Mouse (Mus musculus) myocyte (in vitro differentiated cells): ENCODE data around the gene Pcgf6. TPM values are rescaled to one million over a fixed set of nuclear protein-coding genes. Genes with fewer than 3 reads are reported as not detected.

Experiments
- H3K27me3 ChIP-seq: one replicate; pipeline ENCODE4 v1.6.1; 2011; ENCODE audit not compliant: control insufficient read depth, insufficient read depth, insufficient read length
- H3K36me3 ChIP-seq: one replicate; pipeline ENCODE4 v1.6.1; 2011; ENCODE audit not compliant: control insufficient read depth, insufficient read depth
- H3K4me2 ChIP-seq: one replicate; pipeline ENCODE4 v1.6.1; 2011; ENCODE audit warnings: low read depth, control low read depth
- H3K4me3 ChIP-seq: one replicate; pipeline ENCODE4 v1.5.1; 2011; ENCODE audit warnings: mild to moderate bottlenecking, control low read depth, moderate library complexity
- H3K79me2 ChIP-seq: one replicate; pipeline ENCODE4 v1.6.1; 2011; ENCODE audit not compliant: control insufficient read depth, insufficient read depth
- H3ac ChIP-seq: one replicate; pipeline ENCODE4 v1.6.1; 2011; ENCODE audit not compliant: control insufficient read depth, insufficient read length
- CEBPB ChIP-seq: IDR thresholded peaks from 2 replicates; pipeline ENCODE4 v1.6.1; 2011; ENCODE audit warnings: mild to moderate bottlenecking, moderate library complexity; ENCODE audit not compliant: poor library complexity, insufficient read depth, severe bottlenecking
- E2F4 ChIP-seq: IDR thresholded peaks from one replicate; pipeline ENCODE4 v1.6.1; 2011; ENCODE audit warnings: mild to moderate bottlenecking, control low read depth, moderate library complexity; ENCODE audit not compliant: insufficient read depth
- MAX ChIP-seq: IDR thresholded peaks from one replicate; pipeline ENCODE4 v1.6.1; 2011; ENCODE audit warnings: low read depth, mild to moderate bottlenecking, control low read depth
- MYOD1 ChIP-seq, 3 experiments: IDR thresholded peaks; one replicate each; pipeline ENCODE4 v1.6.1; 2011; ENCODE audit warnings: control low read depth in 2 of 3, low read depth in 2 of 3, mild to moderate bottlenecking in 2 of 3, moderate library complexity in 1 of 3; ENCODE audit not compliant: insufficient read length in 2 of 3, control insufficient read depth in 1 of 3
- MYOG ChIP-seq, 3 experiments: IDR thresholded peaks; one replicate each; pipeline ENCODE4 v1.6.1; 2011; ENCODE audit warnings: control low read depth in 2 of 3, low read depth in 2 of 3, mild to moderate bottlenecking in 2 of 3; ENCODE audit not compliant: insufficient read length in 2 of 3, control insufficient read depth in 1 of 3, insufficient read depth in 1 of 3
- POLR2A ChIP-seq: IDR thresholded peaks from one replicate; pipeline ENCODE4 v1.6.1; 2011; ENCODE audit warnings: low read depth, mild to moderate bottlenecking, control low read depth, moderate library complexity; ENCODE audit not compliant: insufficient read length
- POLR2AphosphoS2 ChIP-seq: IDR thresholded peaks from one replicate; pipeline ENCODE4 v1.6.1; 2011; ENCODE audit warnings: low read depth, control low read depth; ENCODE audit not compliant: insufficient read length
- REST ChIP-seq: IDR thresholded peaks from one replicate; pipeline ENCODE4 v1.6.1; 2011; ENCODE audit warnings: mild to moderate bottlenecking, control low read depth, moderate library complexity; ENCODE audit not compliant: insufficient read depth, insufficient read length
- SRF ChIP-seq: IDR thresholded peaks from one replicate; pipeline ENCODE4 v1.6.1; 2011; ENCODE audit warnings: low read depth; ENCODE audit not compliant: control insufficient read depth, insufficient read length
- TCF12 ChIP-seq: IDR thresholded peaks from one replicate; pipeline ENCODE4 v1.6.1; 2011; ENCODE audit warnings: mild to moderate bottlenecking, control low read depth; ENCODE audit not compliant: poor library complexity, insufficient read depth, severe bottlenecking
- TCF3 ChIP-seq: IDR thresholded peaks from one replicate; pipeline ENCODE4 v1.6.1; 2011; ENCODE audit warnings: low read depth, control low read depth; ENCODE audit not compliant: insufficient read length
- USF1 ChIP-seq: IDR thresholded peaks from one replicate; pipeline ENCODE4 v1.6.1; 2011; ENCODE audit warnings: low read depth, mild to moderate bottlenecking, control low read depth, moderate library complexity
- polyA plus RNA-seq: library from polyadenylated mRNA; unstranded; fragments of >200 nt; fragmentation: generic; extraction: Trizol; gene quantifications from one replicate; pipeline ENCODE4 v1.2.1, GENCODE M21; 2012; ENCODE audit warnings: missing spikeins

The Pcgf6 gene
- polyA plus RNA-seq, 1 experiment: 5.6 TPM

GRCm38 (mm10) chr19:47014447-47015381 is 36.0 kb downstream of the Pcgf6 start, which contains the start of the genes Ina and Nt5c2:
Gene Ina, plus strand, starts transcription at chr19:47014698.
Gene Nt5c2, minus strand, starts transcription at chr19:47015153.
- Histone ChIP-seq H3K4me2 (no peak within 1 kb of the TSS), H3K27me3 (peaks cover 67% of the 10 kb centered on the region), H3ac (no peak within 1 kb of the TSS), H3K79me2 (no peaks in the 10 kb centered on the region), H3K4me3 (no peak within 1 kb of the TSS), H3K36me3 (no peaks in the 10 kb centered on the region)
- TF ChIP-seq MYOD1 (IDR thresholded peaks at IDR 0.05; ENCODE audit: control insufficient read depth in 1 of 3, insufficient read length in 2 of 3, low read depth in 2 of 3) (no peak), CEBPB (no peak), TCF12 (no peak), MYOG (IDR thresholded peaks at IDR 0.05; ENCODE audit: control insufficient read depth in 1 of 3, insufficient read depth in 1 of 3, insufficient read length in 2 of 3, low read depth in 2 of 3) (no peak), POLR2A (no peak), SRF (no peak), REST (no peak), TCF3 (no peak), MAX (no peak), USF1 (no peak), POLR2AphosphoS2 (no peak), E2F4 (no peak)

DNA sequence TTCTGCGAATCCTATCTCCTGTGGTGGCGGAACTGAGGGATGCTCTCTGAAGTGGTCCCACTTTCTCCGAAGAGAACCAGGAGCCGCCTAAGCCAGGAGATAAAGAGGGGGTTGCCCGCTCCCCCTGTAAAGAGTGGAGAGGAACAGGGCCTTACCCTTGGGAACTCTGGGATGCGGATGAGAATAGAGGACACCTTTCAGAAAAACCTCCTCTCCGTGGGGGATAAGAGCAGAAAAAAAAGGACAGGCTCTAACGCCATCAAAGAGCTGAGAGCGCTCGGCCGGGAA is 36.6 kb downstream of the Pcgf6 start:
- Histone ChIP-seq H3K79me2 (no peaks in the 10 kb centered on the region), H3K36me3 (no peaks in the 10 kb centered on the region), H3ac (no peak overlapping the region), H3K27me3 (peaks cover 61% of the 10 kb centered on the region), H3K4me2 (no peak overlapping the region), H3K4me3 (no peak overlapping the region)
- TF ChIP-seq TCF3: no peak
- no peak for TF ChIP-seq CEBPB
- no peak for TF ChIP-seq POLR2A

DNA sequence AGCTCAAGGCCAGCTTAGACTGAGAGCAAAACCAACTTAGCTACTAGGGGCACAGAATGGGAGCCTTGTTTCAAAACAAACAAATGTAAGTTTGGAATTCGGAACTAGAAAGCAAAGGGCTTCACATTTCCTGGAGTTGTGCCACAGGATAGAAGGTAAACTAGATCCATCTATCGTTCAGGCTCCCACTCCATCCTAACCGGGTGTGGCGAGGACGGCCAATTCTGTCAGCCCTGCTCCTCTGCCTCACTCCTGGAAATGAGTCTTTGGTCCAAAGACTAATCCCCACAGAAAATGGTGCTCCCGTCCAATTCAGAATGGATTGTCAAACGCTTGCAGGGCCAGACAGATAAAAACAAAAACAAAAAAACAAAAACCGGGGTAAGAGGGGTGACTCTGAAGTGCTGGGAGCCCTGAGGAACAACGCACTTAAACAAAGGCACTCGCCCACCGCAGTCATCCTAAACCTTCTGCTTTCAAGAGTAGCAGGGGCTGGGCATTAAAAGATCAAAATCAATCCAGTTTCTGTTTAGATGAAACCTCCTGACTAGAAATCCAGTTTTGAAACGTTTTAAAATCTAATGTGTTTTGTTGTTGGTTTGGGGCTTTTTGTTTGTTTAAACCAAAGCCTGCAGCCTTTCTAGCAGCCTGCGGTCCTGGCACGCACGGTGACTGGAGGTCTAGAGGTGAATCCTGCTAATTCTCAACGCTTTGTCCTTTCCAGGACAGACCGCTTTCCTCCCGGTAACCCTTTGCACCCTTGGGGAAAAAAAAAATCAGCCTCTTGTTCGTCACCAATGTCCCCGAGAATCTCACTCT is 37.2 kb downstream of the Pcgf6 start:
- H3K4me2 ChIP-seq: no peak overlapping the region

DNA sequence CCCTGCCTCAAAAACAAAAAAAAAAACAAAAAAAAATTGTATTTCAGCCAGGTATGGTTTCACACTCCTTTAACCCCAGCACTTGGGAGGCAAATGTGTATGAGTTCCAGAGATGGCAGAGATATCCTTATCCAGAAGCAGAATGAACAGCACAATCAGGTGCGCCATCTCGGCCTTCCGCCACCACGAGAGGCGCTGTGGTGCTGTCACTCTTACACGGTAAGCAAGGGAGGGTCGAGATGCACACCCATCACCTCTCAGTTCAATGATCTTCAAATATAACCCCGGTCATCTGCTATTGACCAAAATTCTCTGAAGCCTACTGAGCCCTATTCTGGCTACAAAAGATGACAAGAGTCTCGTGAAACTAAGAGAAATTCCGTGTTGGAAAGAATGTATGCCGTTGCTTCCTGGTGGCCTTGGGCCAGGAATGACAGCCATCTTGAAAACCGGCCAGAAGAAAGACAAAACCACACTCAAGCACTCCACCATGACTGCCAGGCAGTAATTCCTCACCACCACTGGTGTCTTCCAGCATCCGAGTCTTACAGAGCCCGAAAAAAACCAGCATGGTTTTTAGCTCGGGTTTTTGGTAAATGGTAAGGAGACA is 38.1 kb downstream of the Pcgf6 start:
- peaks cover 61% of the 10 kb centered on the region for H3K27me3 ChIP-seq
- no peaks in the 10 kb centered on the region for H3K79me2 ChIP-seq
- H3K36me3 ChIP-seq: no peaks in the 10 kb centered on the region
- no peak overlapping the region for H3K4me2 ChIP-seq
- H3ac ChIP-seq: no peak overlapping the region
- TF ChIP-seq MYOD1 (IDR thresholded peaks at IDR 0.05; ENCODE audit: control insufficient read depth in 1 of 3, insufficient read length in 2 of 3, low read depth in 2 of 3) (no peak), CEBPB (no peak), MAX (no peak), POLR2A (no peak), REST (no peak), POLR2AphosphoS2 (no peak), TCF3 (no peak)
- no peak overlapping the region for H3K4me3 ChIP-seq

More for the DNA sequence above, 37.2 kb downstream of the Pcgf6 start:
- no peaks in the 10 kb centered on the region for H3K79me2 ChIP-seq
- TF ChIP-seq POLR2AphosphoS2: no peak
- TF ChIP-seq SRF: no peak
- TF ChIP-seq MYOD1 (IDR thresholded peaks at IDR 0.05; ENCODE audit: control insufficient read depth in 1 of 3, insufficient read length in 2 of 3, low read depth in 2 of 3): no peak
- no peak for TF ChIP-seq MYOG (IDR thresholded peaks at IDR 0.05; ENCODE audit: control insufficient read depth in 1 of 3, insufficient read depth in 1 of 3, insufficient read length in 2 of 3, low read depth in 2 of 3)
- TF ChIP-seq USF1: no peak
- no peak for TF ChIP-seq TCF3
- TF ChIP-seq REST: no peak
- TF ChIP-seq MAX: no peak
- no peak for TF ChIP-seq E2F4
- TF ChIP-seq POLR2A: no peak
- TF ChIP-seq TCF12: no peak
- no peak for TF ChIP-seq CEBPB
- H3K27me3 ChIP-seq: peaks cover 59% of the 10 kb centered on the region
- H3ac ChIP-seq: no peak overlapping the region
- H3K36me3 ChIP-seq: no peaks in the 10 kb centered on the region
- no peak overlapping the region for H3K4me3 ChIP-seq
